Mouse (Mus musculus) urinary bladder, postnatal 0 days (tissue): Measurements from ENCODE around the gene Prl2c3. TPM values are rescaled to one million over a fixed set of nuclear protein-coding genes. Genes with fewer than 3 reads are reported as not detected.

Experiments
- polyA plus RNA-seq: library from polyadenylated mRNA; unstranded; fragments of >200 nt; fragmentation: Nextera tagmentation; extraction: Ambion mirVana; gene quantifications from 2 replicates; pipeline ENCODE4 v1.2.1, GENCODE M21; 2015

Prl2c3 gene
- not detected in 2 replicates for polyA plus RNA-seq

DNA sequence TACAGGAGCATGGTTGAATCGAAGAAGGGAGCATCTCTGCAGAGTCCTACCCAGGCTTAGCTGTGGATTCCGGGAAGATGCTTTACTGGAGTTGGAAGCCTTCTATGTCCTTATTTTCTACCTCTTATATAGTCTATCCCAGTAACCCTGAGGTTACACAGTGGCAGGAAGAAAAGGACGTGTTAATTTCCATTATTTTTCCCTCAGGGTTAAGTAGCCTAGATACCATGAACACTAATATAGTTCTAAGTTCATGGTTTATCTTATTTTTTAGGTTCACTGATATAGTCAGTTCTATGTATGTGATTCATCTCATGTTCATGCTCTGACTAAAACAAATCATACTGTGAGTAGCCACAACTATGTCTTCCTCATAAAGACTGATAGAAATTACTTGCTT lies at the start of gene Prl2c3:
Gene Prl2c3 (minus strand): TSS at position 101 of the 400 bp plus-strand sequence.

Other genes starting within 250 kb of the Prl2c3 start
- gene Ero1lb, start 234.2 kb downstream of the Prl2c3 start, polyA plus RNA-seq: 2.5 and 2.6 TPM in 2 replicates
- 0.26 TPM in 1 of 2 replicates, not detected in the other for gene Prl2c2, start 205.3 kb upstream of the Prl2c3 start, polyA plus RNA-seq